Mouse (Mus musculus) heart, adult 2 months (tissue): ENCODE data around the gene Tspan5.

Experiments used
- CTCF ChIP-seq: fragments of 200-600 bp; IDR thresholded peaks from 2 replicates; pipeline ENCODE4 v1.8.1; 2022; ENCODE audit warnings: antibody characterized with exemption, mild to moderate bottlenecking, moderate library complexity
- EP300 ChIP-seq: fragments of 200-500 bp; IDR thresholded peaks from 2 replicates; pipeline ENCODE4 v1.6.1; 2011; ENCODE audit warnings: low read depth, low read length, control low read depth; ENCODE audit not compliant: insufficient read depth
- POLR2A ChIP-seq: fragments of 200-500 bp; IDR thresholded peaks from 2 replicates; pipeline ENCODE4 v1.6.1; 2011; ENCODE audit warnings: mild to moderate bottlenecking, low read depth, low read length, control low read depth; ENCODE audit not compliant: insufficient read depth

- TF ChIP-seq CTCF = no peak
- TF ChIP-seq POLR2A = no peak
- TF ChIP-seq EP300 = no peak
Observed at GRCm38 (mm10) chr3:138746556-138746955, 4.6 kb downstream of the Tspan5 start.
